Mouse (Mus musculus): Measurements from ENCODE around the gene Dusp22. TPM values are rescaled to one million over a fixed set of nuclear protein-coding genes. Genes with fewer than 3 reads are reported as not detected.

Dusp22 gene
- total and polyA plus RNA-seq, 2 experiments, result 11.1 to 14.5 TPM

GRCm38 (mm10) chr13:30760374-30761090 lies 100.7 kb downstream of the Dusp22 start:
- no peak overlapping the region for H3K9ac ChIP-seq (ENCODE audit: low read depth, low read length)
- no peak overlapping the region for H3K4me3 ChIP-seq (ENCODE audit: insufficient read depth, low read depth, low read length)
- H3K4me1 ChIP-seq (ENCODE audit: control insufficient read depth, insufficient read depth, low read length), result no peaks in the 10 kb centered on the region
- DNase-seq (ENCODE audit: extremely low read depth, low read depth, low spot score), result no peak
- 77% methylated on average over 3 of the region's 3 CpGs for WGBS
- TF ChIP-seq CTCF (IDR thresholded peaks at IDR 0.05; ENCODE audit: low read depth, low read length), result no peak
- no peak for TF ChIP-seq POLR2A (IDR thresholded peaks at IDR 0.05; ENCODE audit: extremely low read depth, insufficient read depth, low read length)
- H3K27me3 ChIP-seq (ENCODE audit: control insufficient read depth, insufficient read depth, low read length), result no peaks in the 10 kb centered on the region
- no peaks in the 10 kb centered on the region for H3K79me2 ChIP-seq (ENCODE audit: control insufficient read depth, insufficient read depth, low read length)
- H3K36me3 ChIP-seq (ENCODE audit: control insufficient read depth, insufficient read depth, low read length), result no peaks in the 10 kb centered on the region
- H3K27ac ChIP-seq (replicated peaks; ENCODE audit: insufficient read depth, low read depth, low read length), result no peak overlapping the region

Other genes with a start within 250 kb of the Dusp22 start
- gene Uqcrfs1, start 114.6 kb upstream of the Dusp22 start, total RNA-seq (2014; rRNA removed), result 252 and 272 TPM in 2 replicates
- 278 and 314 TPM in 2 replicates for gene Uqcrfs1, start 114.6 kb upstream of the Dusp22 start, polyA plus RNA-seq (2012; rRNA removed)
- gene Irf4, start 89.2 kb downstream of the Dusp22 start, total RNA-seq (2014; rRNA removed), result 0.28 and 0.74 TPM in 2 replicates
- 0.11 and 0.27 TPM in 2 replicates for gene Irf4, start 89.2 kb downstream of the Dusp22 start, polyA plus RNA-seq (2012; rRNA removed)